Mouse (Mus musculus): Measurements from ENCODE around the gene Fzd9.

The Fzd9 gene

GRCm38 (mm10) chr5:135251079-135251454, at the start of gene Fzd9:
TSS of gene Fzd9 (minus strand) at chr5:135251230.
- DNase-seq (ENCODE audit: low read depth, low spot score) = peak; percentile 49

- DNase-seq (ENCODE audit: low read depth, low spot score) = no peak
Measured at GRCm38 (mm10) chr5:135292001-135292400, 41.0 kb upstream of the Fzd9 start.

- no peak for DNase-seq (ENCODE audit: low read depth, low spot score)
Measured at GRCm38 (mm10) chr5:135291193-135291592, 40.2 kb upstream of the Fzd9 start.

GRCm38 (mm10) chr5:135290703-135291102, 39.7 kb upstream of the Fzd9 start:
- DNase-seq (ENCODE audit: low read depth, low spot score) = no peak

- DNase-seq (ENCODE audit: low read depth, low spot score) = no peak
Measured at GRCm38 (mm10) chr5:135286926-135287325, 35.9 kb upstream of the Fzd9 start.

- DNase-seq (ENCODE audit: low read depth, low spot score) = no peak
Measured at GRCm38 (mm10) chr5:135286185-135286584, 35.2 kb upstream of the Fzd9 start.

GRCm38 (mm10) chr5:135285211-135285610, 34.2 kb upstream of the Fzd9 start:
- no peak for DNase-seq (ENCODE audit: low read depth, low spot score)

- no peak for DNase-seq (ENCODE audit: low read depth, low spot score)
Measured at GRCm38 (mm10) chr5:135280226-135280625, 29.2 kb upstream of the Fzd9 start.

- DNase-seq (ENCODE audit: low read depth, low spot score) = no peak
Measured at GRCm38 (mm10) chr5:135276597-135276996, 25.6 kb upstream of the Fzd9 start.

GRCm38 (mm10) chr5:135274663-135275396, 23.8 kb upstream of the Fzd9 start:
- DNase-seq (ENCODE audit: low read depth, low spot score) = no peak

- DNase-seq (ENCODE audit: low read depth, low spot score) = no peak
Measured at GRCm38 (mm10) chr5:135271563-135272165, 20.6 kb upstream of the Fzd9 start.

- DNase-seq (ENCODE audit: low read depth, low spot score) = no peak
Measured at GRCm38 (mm10) chr5:135270361-135270760, 19.3 kb upstream of the Fzd9 start.

GRCm38 (mm10) chr5:135269451-135269850, 18.4 kb upstream of the Fzd9 start:
- DNase-seq (ENCODE audit: low read depth, low spot score) = no peak

GRCm38 (mm10) chr5:135264548-135264947, 13.5 kb upstream of the Fzd9 start:
- DNase-seq (ENCODE audit: low read depth, low spot score) = no peak

GRCm38 (mm10) chr5:135263866-135264503, 13.0 kb upstream of the Fzd9 start:
- no peak for DNase-seq (ENCODE audit: low read depth, low spot score)

GRCm38 (mm10) chr5:135258280-135259150, 7.5 kb upstream of the Fzd9 start:
- DNase-seq (ENCODE audit: low read depth, low spot score) = no peak

- no peak for DNase-seq (ENCODE audit: low read depth, low spot score)
Measured at GRCm38 (mm10) chr5:135257559-135257958, 6.5 kb upstream of the Fzd9 start.

GRCm38 (mm10) chr5:135256166-135256565, 5.1 kb upstream of the Fzd9 start:
- DNase-seq (ENCODE audit: low read depth, low spot score) = no peak

GRCm38 (mm10) chr5:135253741-135254401, 2.8 kb upstream of the Fzd9 start:
- no peak for DNase-seq (ENCODE audit: low read depth, low spot score)

- DNase-seq (ENCODE audit: low read depth, low spot score) = no peak
Measured at GRCm38 (mm10) chr5:135250186-135251078, 598 bp downstream of the Fzd9 start.

Data from c-Kit-negative CD71-positive TER-119-positive erythroid progenitor cells, embryonic 14.5 days (primary cell).